Mouse (Mus musculus): ENCODE measurements around the gene Entr1.

DNA sequence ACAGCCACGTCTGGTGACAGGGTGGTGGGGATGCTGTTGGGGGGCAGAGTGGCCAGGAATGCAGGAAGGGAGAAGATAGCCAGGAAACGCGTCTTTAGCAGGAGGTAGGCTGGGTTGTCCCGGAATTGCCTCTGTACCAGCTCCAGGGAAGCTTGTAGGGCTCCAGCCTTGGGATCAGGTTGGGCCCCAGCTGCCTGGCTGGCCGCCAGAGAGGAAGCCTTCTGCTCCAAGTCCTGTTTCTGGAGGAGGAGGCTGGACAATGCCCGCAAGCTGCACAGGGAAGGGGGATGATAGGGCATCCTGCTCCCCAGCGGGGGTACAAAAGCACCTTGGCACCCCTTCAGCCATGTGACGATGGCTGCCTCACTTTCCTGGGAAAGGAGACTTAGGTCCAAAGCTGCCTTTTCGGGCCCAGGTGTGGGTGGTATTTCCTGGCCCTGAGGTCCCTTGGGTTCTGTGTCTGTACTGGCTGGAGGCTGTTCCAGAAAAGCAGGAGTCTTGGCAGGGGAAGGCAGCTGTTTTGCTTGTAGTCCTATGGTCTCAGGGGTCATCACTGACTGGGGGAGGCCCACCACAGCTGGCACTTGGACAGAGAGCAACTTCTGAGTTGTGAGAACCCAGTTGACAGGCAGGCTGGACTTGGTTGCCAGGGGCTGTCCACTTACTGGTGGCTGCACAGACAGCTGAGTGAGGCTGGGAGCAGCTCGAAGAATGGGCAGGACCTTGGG is 24.2 kb downstream of the Entr1 start:
- TF ChIP-seq POLR2AphosphoS2 (IDR thresholded peaks at IDR 0.05; ENCODE audit: insufficient read length, low read depth) (peak; percentile 0), POLR2A (IDR thresholded peaks at IDR 0.05; ENCODE audit: insufficient read length, low read depth) (no peak), MAX (IDR thresholded peaks at IDR 0.05; ENCODE audit: low read depth) (no peak), TCF3 (IDR thresholded peaks at IDR 0.05; ENCODE audit: insufficient read length, low read depth) (no peak), MYOG (IDR thresholded peaks at IDR 0.05; ENCODE audit: control insufficient read depth in 1 of 3, insufficient read depth in 1 of 3, insufficient read length in 2 of 3, low read depth in 2 of 3) (no peak), SRF (IDR thresholded peaks at IDR 0.05; ENCODE audit: control insufficient read depth, insufficient read length, low read depth) (no peak), E2F4 (IDR thresholded peaks at IDR 0.05; ENCODE audit: insufficient read depth) (no peak), REST (IDR thresholded peaks at IDR 0.05; ENCODE audit: insufficient read depth, insufficient read length) (no peak), CEBPB (IDR thresholded peaks at IDR 0.05; ENCODE audit: insufficient read depth, poor library complexity, severe bottlenecking) (no peak), USF1 (IDR thresholded peaks at IDR 0.05; ENCODE audit: low read depth) (no peak)
